In genomic region chr1:180503484-180503883, GRCm38 (mm10) we compare ENCODE assay signal across 28 mouse cellular contexts. TPM values are rescaled to one million over a fixed set of nuclear protein-coding genes. Genes with fewer than 3 reads are reported as not detected.
"Had no signal": no experiment of that assay in that cellular context is flagged by ENCODE, and none has a peak within 500 bp of the region (broad histone marks: within the 10 kb centered on the region; RNA-seq: fewer than 3 reads in every experiment).

No protein-coding gene starts in this region.

- H3K27ac ChIP-seq: gastrocnemius, adult 2 months; heart, embryonic 13.5 days; heart, embryonic 15.5 days; hindbrain, embryonic 12.5 days; hindbrain, embryonic 15.5 days; kidney, embryonic 15.5 days; kidney, postnatal 0 days; limb, embryonic 13.5 days; limb, embryonic 15.5 days; liver, embryonic 12.5 days; liver, embryonic 14.5 days had no signal

- ATAC-seq: intestine, embryonic 16.5 days; liver, embryonic 12.5 days had no signal

- H3K4me3 ChIP-seq: gastrocnemius, adult 2 months; heart, embryonic 13.5 days; heart, embryonic 15.5 days; hindbrain, embryonic 12.5 days; hindbrain, embryonic 15.5 days; kidney, embryonic 15.5 days; limb, embryonic 13.5 days; limb, embryonic 15.5 days; liver, embryonic 12.5 days had no signal

- H3K4me2 ChIP-seq: heart, embryonic 11.5 days; heart, embryonic 13.5 days; heart, embryonic 15.5 days; hindbrain, embryonic 12.5 days; hindbrain, embryonic 15.5 days; kidney, embryonic 15.5 days; limb, embryonic 13.5 days; limb, embryonic 15.5 days; liver, embryonic 12.5 days had no signal

- H3K9me3 ChIP-seq: heart, embryonic 13.5 days; heart, embryonic 15.5 days; hindbrain, embryonic 12.5 days; hindbrain, embryonic 15.5 days; kidney, embryonic 15.5 days; limb, embryonic 13.5 days; limb, embryonic 15.5 days; liver, embryonic 12.5 days had no signal

- DNase-seq: gastrocnemius, adult 2 months; gastrocnemius, postnatal 10 days; gastrocnemius, postnatal 25 days; heart, adult 18-20 months; heart, postnatal 14 days; heart, postnatal 36 days; kidney, adult 11 months; kidney, adult 2 months; kidney, adult 9 months; kidney, postnatal 14 days; kidney, postnatal 36 days; layer of hippocampus, adult 9-11 months; layer of hippocampus, postnatal 36 days; left cerebral cortex, postnatal 4 days had no signal

- H3K9ac ChIP-seq: heart, embryonic 13.5 days; heart, embryonic 15.5 days; hindbrain, embryonic 12.5 days; hindbrain, embryonic 15.5 days; kidney, embryonic 15.5 days; limb, embryonic 13.5 days; limb, embryonic 15.5 days; liver, embryonic 12.5 days; liver, embryonic 14.5 days had no signal

- H3K27me3 ChIP-seq: hindbrain, embryonic 12.5 days; hindbrain, embryonic 15.5 days; kidney, embryonic 15.5 days; limb, embryonic 13.5 days; limb, embryonic 15.5 days; liver, embryonic 12.5 days had no signal

- H3K36me3 ChIP-seq: heart, embryonic 13.5 days; heart, embryonic 15.5 days; hindbrain, embryonic 12.5 days; hindbrain, embryonic 15.5 days; kidney, embryonic 15.5 days; limb, embryonic 13.5 days; limb, embryonic 15.5 days; liver, embryonic 12.5 days had no signal

- H3K4me1 ChIP-seq: heart, embryonic 15.5 days; hindbrain, embryonic 12.5 days; hindbrain, embryonic 15.5 days; kidney, embryonic 15.5 days; limb, embryonic 15.5 days; liver, embryonic 12.5 days had no signal

RNA-seq across cellular contexts. Expression of gene Stum, which starts 20.2 kb away (rescaled TPM):
- total RNA-seq: granulocyte monocyte progenitor cell, adult 5-6 weeks; hematopoietic stem cell, adult 5-6 weeks had no signal
